ENCODE assay signal across 8 mouse cellular contexts in genomic region chr17:6398816-6399215, GRCm38 (mm10). TPM values are rescaled to one million over a fixed set of nuclear protein-coding genes. Genes with fewer than 3 reads are reported as not detected.
A peak's percentile ranks its signal among the peaks of the same experiment; 100 is the strongest.
DNase-seq lines count a peak whose midpoint lies in the region; ATAC-seq and TF ChIP-seq lines count a peak whose summit lies in the region.
"Not testable (repeated sequence)": the region's sequence is repeated elsewhere in the genome, so short reads cannot be mapped to it uniquely, and the experiment has no call there.

No protein-coding gene starts in this region.

- DNase-seq in embryo, embryonic 10.5 days (ENCODE audit: low spot score) = peak; percentile 1
- DNase-seq in forebrain, embryonic 11.5 days (ENCODE audit: low spot score) = peak; percentile 38
- DNase-seq in hindbrain, embryonic 11.5 days (ENCODE audit: low spot score) = not testable (repeated sequence)
- DNase-seq in lung, adult 2 months = peak; percentile 17
- peak; percentile 85 for DNase-seq in midbrain, embryonic 11.5 days (ENCODE audit: low spot score, missing footprints)
- DNase-seq in neural tube, embryonic 10.5 days (ENCODE audit: extremely low spot score, low spot score) = peak; percentile 12
- peak; percentile 44 for DNase-seq in retina, embryonic 14.5 days (ENCODE audit: low spot score)
- peak; percentile 11 for DNase-seq in thymus, postnatal 14 days

- TF ChIP-seq POLR2A in lung, adult 2 months (IDR thresholded peaks at IDR 0.05; ENCODE audit: borderline replicate concordance, extremely low read depth, low read depth, low read length) = not testable (repeated sequence)

- not testable (repeated sequence) for H3K4me2 ChIP-seq in forebrain, embryonic 11.5 days (ENCODE audit: low read depth, low read length, severe bottlenecking); hindbrain, embryonic 11.5 days (replicated peaks; ENCODE audit: low read depth, low read length); midbrain, embryonic 11.5 days

- H3K4me3 ChIP-seq in forebrain, embryonic 11.5 days (ENCODE audit: low read depth, low read length); hindbrain, embryonic 11.5 days (ENCODE audit: low read depth, low read length); lung, adult 2 months (replicated peaks; ENCODE audit: extremely low read depth, low read depth, low read length); midbrain, embryonic 11.5 days (ENCODE audit: low read depth, low read length): not testable (repeated sequence)

- ATAC-seq in forebrain, embryonic 11.5 days (replicated peaks; ENCODE audit: low FRiP score); hindbrain, embryonic 11.5 days (ENCODE audit: low FRiP score); midbrain, embryonic 11.5 days (ENCODE audit: low FRiP score): not testable (repeated sequence)

- not testable (repeated sequence) for H3K9me3 ChIP-seq in forebrain, embryonic 11.5 days (ENCODE audit: control insufficient read depth, low read length); hindbrain, embryonic 11.5 days (ENCODE audit: control insufficient read depth, low read length); midbrain, embryonic 11.5 days (ENCODE audit: control insufficient read depth, low read length)

- TF ChIP-seq CTCF in lung, adult 2 months (IDR thresholded peaks at IDR 0.05; ENCODE audit: insufficient read depth, low read length) = not testable (repeated sequence)

- H3K4me1 ChIP-seq in forebrain, embryonic 11.5 days (replicated peaks; ENCODE audit: control insufficient read depth, insufficient read depth, low read length); hindbrain, embryonic 11.5 days (replicated peaks; ENCODE audit: control insufficient read depth, insufficient read depth, low read length); lung, adult 2 months (ENCODE audit: control insufficient read depth, insufficient read depth, low read length); midbrain, embryonic 11.5 days (ENCODE audit: control insufficient read depth, insufficient read depth, low read length): not testable (repeated sequence)

- 44% methylated on average over 7 of the region's 7 CpGs for WGBS in forebrain, embryonic 11.5 days
- WGBS in hindbrain, embryonic 11.5 days = 41% methylated on average over 7 of the region's 7 CpGs
- 39% methylated on average over 7 of the region's 7 CpGs for WGBS in lung, adult 2 months
- 27% methylated on average over 7 of the region's 7 CpGs for WGBS in midbrain, embryonic 11.5 days

- not testable (repeated sequence) for H3K27me3 ChIP-seq in forebrain, embryonic 11.5 days (ENCODE audit: control insufficient read depth, insufficient read depth, low read length); hindbrain, embryonic 11.5 days (ENCODE audit: control insufficient read depth, insufficient read depth, low read length); midbrain, embryonic 11.5 days (ENCODE audit: control insufficient read depth, insufficient read depth, low read length)

- H3K9ac ChIP-seq in forebrain, embryonic 11.5 days (ENCODE audit: low read length); hindbrain, embryonic 11.5 days (ENCODE audit: low read depth, low read length); midbrain, embryonic 11.5 days (ENCODE audit: low read length): not testable (repeated sequence)

- 0 out of 2 replicates have a peak overlapping the region, but pooled peaks have one; percentile 1 for H3K27ac ChIP-seq in forebrain, embryonic 11.5 days (ENCODE audit: low read depth, low read length)
- peak overlapping the region; percentile 60 for H3K27ac ChIP-seq in hindbrain, embryonic 11.5 days (ENCODE audit: low read depth, low read length)
- H3K27ac ChIP-seq in midbrain, embryonic 11.5 days (ENCODE audit: low read depth, low read length) = not testable (repeated sequence)

- not testable (repeated sequence) for H3K36me3 ChIP-seq in forebrain, embryonic 11.5 days (ENCODE audit: control insufficient read depth, insufficient read depth, low read length); hindbrain, embryonic 11.5 days (ENCODE audit: control insufficient read depth, insufficient read depth, low read length); midbrain, embryonic 11.5 days (ENCODE audit: control insufficient read depth, insufficient read depth, low read length)

RNA-seq across cellular contexts. Expression of gene Dynlt1b, which starts 31.1 kb away (rescaled TPM):
- polyA plus RNA-seq in forebrain, embryonic 11.5 days (2014; fragmentation: Nextera tagmentation; extraction: Ambion mirVana) = 530 and 544 TPM in 2 replicates
- polyA plus RNA-seq in hindbrain, embryonic 11.5 days (2014; fragmentation: Nextera tagmentation; extraction: Ambion mirVana) = 838 and 876 TPM in 2 replicates
- 163 and 247 TPM in 2 replicates for polyA plus RNA-seq in lung, adult 2 months (2012; rRNA removed)
- 673 and 680 TPM in 2 replicates for polyA plus RNA-seq in midbrain, embryonic 11.5 days (2014; fragmentation: Nextera tagmentation; extraction: Ambion mirVana)
